Comparison of ENCODE assay signal across 34 mouse cellular contexts in genomic region chr10:17742581-17742980, GRCm38 (mm10).
"Had no signal": no experiment of that assay in that cellular context is flagged by ENCODE, and none has a peak within 500 bp of the region (broad histone marks: within the 10 kb centered on the region; RNA-seq: fewer than 3 reads in every experiment).

No protein-coding gene starts in this region.

- H3K4me1 ChIP-seq: heart, embryonic 10.5 days; heart, embryonic 12.5 days; heart, embryonic 13.5 days; heart, embryonic 15.5 days; hindbrain, embryonic 10.5 days; hindbrain, embryonic 12.5 days; hindbrain, embryonic 13.5 days; hindbrain, embryonic 15.5 days; intestine, embryonic 15.5 days; kidney, embryonic 15.5 days had no signal

- H3K9me3 ChIP-seq: heart, embryonic 10.5 days; heart, embryonic 13.5 days; heart, embryonic 15.5 days; hindbrain, embryonic 12.5 days; hindbrain, embryonic 13.5 days; hindbrain, embryonic 15.5 days; intestine, embryonic 15.5 days; kidney, embryonic 15.5 days had no signal

- H3K4me3 ChIP-seq: heart, embryonic 10.5 days; heart, embryonic 12.5 days; heart, embryonic 13.5 days; heart, embryonic 15.5 days; hindbrain, embryonic 10.5 days; hindbrain, embryonic 12.5 days; hindbrain, embryonic 13.5 days; hindbrain, embryonic 15.5 days; intestine, embryonic 15.5 days; kidney, embryonic 15.5 days; layer of hippocampus, adult 2 months had no signal

- H3K36me3 ChIP-seq: heart, embryonic 10.5 days; heart, embryonic 12.5 days; heart, embryonic 13.5 days; heart, embryonic 15.5 days; hindbrain, embryonic 10.5 days; hindbrain, embryonic 12.5 days; hindbrain, embryonic 13.5 days; hindbrain, embryonic 15.5 days; intestine, embryonic 15.5 days; kidney, embryonic 15.5 days had no signal

- H3K4me2 ChIP-seq: heart, embryonic 11.5 days; heart, embryonic 12.5 days; heart, embryonic 13.5 days; heart, embryonic 15.5 days; hindbrain, embryonic 12.5 days; hindbrain, embryonic 13.5 days; hindbrain, embryonic 14.5 days; hindbrain, embryonic 15.5 days; intestine, embryonic 15.5 days; kidney, embryonic 15.5 days had no signal

- H3K9ac ChIP-seq: heart, embryonic 12.5 days; heart, embryonic 13.5 days; heart, embryonic 15.5 days; hindbrain, embryonic 12.5 days; hindbrain, embryonic 13.5 days; hindbrain, embryonic 14.5 days; hindbrain, embryonic 15.5 days; intestine, embryonic 15.5 days; kidney, embryonic 15.5 days had no signal

- H3K27me3 ChIP-seq: heart, embryonic 12.5 days; heart, embryonic 13.5 days; heart, embryonic 15.5 days; hindbrain, embryonic 12.5 days; hindbrain, embryonic 13.5 days; hindbrain, embryonic 15.5 days; intestine, embryonic 15.5 days; kidney, embryonic 15.5 days had no signal

- ATAC-seq: hindbrain, embryonic 16.5 days; hindbrain, postnatal 0 days; inflammation-experienced regulatory T-cells, adult 6 months; intestine, embryonic 15.5 days; intestine, embryonic 16.5 days had no signal

- DNase-seq: heart, postnatal 10 days; heart, postnatal 14 days; heart, postnatal 36 days; heart, postnatal 4 days; kidney, adult 11 months; kidney, adult 18-20 months; kidney, adult 2 months; kidney, adult 8-10 months; kidney, adult 9 months; kidney, postnatal 10 days; kidney, postnatal 14 days; kidney, postnatal 25 days; kidney, postnatal 36 days; kidney, postnatal 4 days; layer of hippocampus, adult 9-11 months; layer of hippocampus, postnatal 36 days had no signal

- H3K27ac ChIP-seq: heart, embryonic 10.5 days; heart, embryonic 13.5 days; heart, embryonic 15.5 days; hindbrain, embryonic 10.5 days; hindbrain, embryonic 12.5 days; hindbrain, embryonic 13.5 days; hindbrain, embryonic 14.5 days; hindbrain, embryonic 15.5 days; hindbrain, postnatal 0 days; intestine, embryonic 15.5 days; kidney, embryonic 15.5 days; kidney, postnatal 0 days; layer of hippocampus, adult 2 months had no signal
